Mouse (Mus musculus): ENCODE results near the gene Utrn. TPM values are rescaled to one million over a fixed set of nuclear protein-coding genes. Genes with fewer than 3 reads are reported as not detected.

The Utrn gene
- total RNA-seq (2012; rRNA removed) (0.42 and 1.1 TPM in 2 replicates), total RNA-seq (2014; rRNA removed) (0.46 and 0.67 TPM in 2 replicates), polyA plus RNA-seq (2012; ENCODE audit: insufficient read length, low read depth) (0.30 and 0.31 TPM in 2 replicates)

GRCm38 (mm10) chr10:12869029-12869671 lies at the start of gene Utrn:
Gene Utrn, minus strand, starts transcription at chr10:12869365.
- Histone ChIP-seq H3K4me1 (ENCODE audit: control insufficient read depth in 1 of 2, insufficient read depth in 2 of 2) (peaks cover 6 to 21% of the 10 kb centered on the region in 2 experiments; a peak in 2 of 4 replicates), H3K36me3 (replicated peaks in 1 of 2; ENCODE audit: control insufficient read depth in 1 of 2, insufficient read depth in 1 of 2, low read length in 1 of 2) (no peaks in the 10 kb centered on the region), H3K4me3 (replicated peaks in 1 of 3; ENCODE audit: low read depth in 2 of 3, low read length in 2 of 3, poor library complexity in 1 of 3) (peak within 1 kb of the TSS; percentile 57 to 66 (median 61)), H3K9ac (ENCODE audit: insufficient read depth, low read depth) (peak within 1 kb of the TSS; percentile 46), H3K4me2 (ENCODE audit: insufficient read depth, low read depth, poor library complexity, severe bottlenecking) (peak within 1 kb of the TSS; percentile 79), H3K27ac (ENCODE audit: insufficient read depth, low read depth) (no peak within 1 kb of the TSS), H3K27me3 (replicated peaks) (peaks cover 33% of the 10 kb centered on the region), H3K79me2 (replicated peaks; ENCODE audit: control insufficient read depth, extremely low read depth, insufficient read depth, poor library complexity, severe bottlenecking) (no peaks in the 10 kb centered on the region), H3K9me3 (replicated peaks; ENCODE audit: low read length) (no peaks in the 10 kb centered on the region)
- DNase-seq (ENCODE audit: extremely low read depth): peak; percentile 58
- in situ Hi-C loops (cut with MboI; ENCODE audit: low pct_ligation_motif_present, low pct_unique_long_range_greater_than_20kb, low sequenced_read_pairs) (no loop called here), dilution Hi-C loops (cut with MboI; ENCODE audit: extremely low pct_ligation_motif_present, extremely low pct_unique_long_range_greater_than_20kb, low sequenced_read_pairs) (no loop called here)
- TF ChIP-seq POLR2A (IDR thresholded peaks at IDR 0.05; ENCODE audit: low read depth, low read length) (peak; percentile 29; the same call in 1 of the 2 replicates), USF1 (IDR thresholded peaks at IDR 0.05; ENCODE audit: low read depth, low read length) (peak; percentile 46), ZNF384 (IDR thresholded peaks at IDR 0.05; ENCODE audit: low read depth, low read length) (0 out of 2 replicates have a peak, but pooled peaks have one; percentile 3), UBTF (IDR thresholded peaks at IDR 0.05; ENCODE audit: low read depth, low read length) (peak; percentile 72; the same call in 1 of the 2 replicates), MEF2A (IDR thresholded peaks at IDR 0.05; ENCODE audit: borderline replicate concordance, low read depth, low read length) (no peak), BHLHE40 (IDR thresholded peaks at IDR 0.05; ENCODE audit: low read depth, low read length) (no peak; the same call in 1 of the 2 replicates), MAX (IDR thresholded peaks at IDR 0.05; ENCODE audit: low read length) (peak; percentile 28; the same call in 1 of the 2 replicates), PAX5 (IDR thresholded peaks at IDR 0.05; ENCODE audit: low read length) (no peak), ZKSCAN1 (IDR thresholded peaks at IDR 0.05; ENCODE audit: borderline replicate concordance, low read depth, low read length) (peak; percentile 9; the same call in 1 of the 2 replicates), ELF1 (IDR thresholded peaks at IDR 0.05; ENCODE audit: low read depth, low read length) (0 out of 2 replicates have a peak, but pooled peaks have one; percentile 36), EP300 (IDR thresholded peaks at IDR 0.05; ENCODE audit: low read length) (no peak), CTCF (conservative IDR thresholded peaks at IDR 0.05 in 1 of 2, IDR thresholded peaks at IDR 0.05 in 1 of 2; ENCODE audit: low read depth in 2 of 2, low read length in 2 of 2) (no peak), GABPA (IDR thresholded peaks at IDR 0.05; ENCODE audit: insufficient replicate concordance, low read depth, low read length) (no peak)

DNA sequence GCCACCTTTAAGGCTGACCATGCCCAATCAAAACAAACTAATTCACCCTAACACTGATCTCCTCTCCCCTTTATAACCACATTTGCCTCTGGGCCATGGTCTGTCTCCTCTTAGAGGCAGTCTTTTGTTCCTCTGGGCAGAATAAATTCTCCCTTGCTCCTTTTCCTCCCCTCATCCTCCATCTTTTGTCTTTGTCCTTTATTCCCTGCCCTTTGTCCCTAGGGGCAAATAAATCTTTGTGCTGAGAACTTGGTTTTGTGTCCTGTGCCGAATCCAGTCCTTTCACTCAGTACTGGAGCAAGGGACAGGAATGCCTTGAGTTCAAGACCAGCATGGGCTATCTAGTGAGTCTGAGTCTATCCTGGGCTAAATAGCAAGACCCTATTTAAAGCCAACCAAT lies 48.5 kb upstream of the Utrn start:
- H3K36me3 ChIP-seq (replicated peaks in 1 of 2; ENCODE audit: control insufficient read depth in 1 of 2, insufficient read depth in 1 of 2, low read length in 1 of 2): peaks cover 0 to 2% of the 10 kb centered on the region in 2 experiments
- DNase-seq (ENCODE audit: extremely low read depth): no peak
- H3K27me3 ChIP-seq (replicated peaks): no peaks in the 10 kb centered on the region
- H3K9me3 ChIP-seq (replicated peaks; ENCODE audit: low read length): no peaks in the 10 kb centered on the region
- in situ Hi-C loops (cut with MboI; ENCODE audit: low pct_ligation_motif_present, low pct_unique_long_range_greater_than_20kb, low sequenced_read_pairs) (loop anchor here (25.0 kb wide), 1 partner anchor 230 kb away; no protein-coding TSS in a partner anchor), dilution Hi-C loops (cut with MboI; ENCODE audit: extremely low pct_ligation_motif_present, extremely low pct_unique_long_range_greater_than_20kb, low sequenced_read_pairs) (no loop called here)
- H3K9ac ChIP-seq (ENCODE audit: insufficient read depth, low read depth): no peak overlapping the region
- H3K4me3 ChIP-seq (replicated peaks in 1 of 3; ENCODE audit: low read depth in 2 of 3, low read length in 2 of 3, poor library complexity in 1 of 3): no peak overlapping the region
- H3K27ac ChIP-seq (ENCODE audit: insufficient read depth, low read depth): no peak overlapping the region
- TF ChIP-seq POLR2A (IDR thresholded peaks at IDR 0.05; ENCODE audit: low read depth, low read length) (no peak), POLR2AphosphoS2 (IDR thresholded peaks at IDR 0.05; ENCODE audit: low read depth, low read length) (no peak), SMC3 (IDR thresholded peaks at IDR 0.05; ENCODE audit: low read depth, low read length) (no peak), CHD1 (IDR thresholded peaks at IDR 0.05; ENCODE audit: low read depth, low read length) (no peak), CHD2 (IDR thresholded peaks at IDR 0.05; ENCODE audit: low read length) (no peak), ZKSCAN1 (IDR thresholded peaks at IDR 0.05; ENCODE audit: borderline replicate concordance, low read depth, low read length) (no peak), MYC (IDR thresholded peaks at IDR 0.05; ENCODE audit: low read depth, low read length) (no peak), EP300 (IDR thresholded peaks at IDR 0.05; ENCODE audit: low read length) (no peak), MEF2A (IDR thresholded peaks at IDR 0.05; ENCODE audit: borderline replicate concordance, low read depth, low read length) (no peak), RAD21 (IDR thresholded peaks at IDR 0.05; ENCODE audit: low read depth, low read length) (no peak), ETS1 (conservative IDR thresholded peaks at IDR 0.05; ENCODE audit: low read depth, low read length) (no peak), TBP (conservative IDR thresholded peaks at IDR 0.05; ENCODE audit: low read depth, low read length) (no peak), MAZ (IDR thresholded peaks at IDR 0.05; ENCODE audit: low read depth, low read length) (no peak), HCFC1 (IDR thresholded peaks at IDR 0.05; ENCODE audit: low read depth, low read length) (no peak), KAT2A (IDR thresholded peaks at IDR 0.05; ENCODE audit: insufficient replicate concordance, low read length) (no peak), E2F4 (IDR thresholded peaks at IDR 0.05; ENCODE audit: insufficient replicate concordance, low read depth, low read length) (no peak), CTCF (conservative IDR thresholded peaks at IDR 0.05 in 1 of 2, IDR thresholded peaks at IDR 0.05 in 1 of 2; ENCODE audit: low read depth in 2 of 2, low read length in 2 of 2) (no peak), ZC3H11A (IDR thresholded peaks at IDR 0.05; ENCODE audit: low read depth, low read length) (no peak), ZNF384 (IDR thresholded peaks at IDR 0.05; ENCODE audit: low read depth, low read length) (no peak), JUND (conservative IDR thresholded peaks at IDR 0.05; ENCODE audit: low read depth, low read length) (no peak)
- H3K4me2 ChIP-seq (ENCODE audit: insufficient read depth, low read depth, poor library complexity, severe bottlenecking): no peak overlapping the region
- H3K4me1 ChIP-seq (ENCODE audit: control insufficient read depth in 1 of 2, insufficient read depth in 2 of 2): peaks cover 6 to 12% of the 10 kb centered on the region in 2 experiments; a peak in 2 of 4 replicates
- no peaks in the 10 kb centered on the region for H3K79me2 ChIP-seq (replicated peaks; ENCODE audit: control insufficient read depth, extremely low read depth, insufficient read depth, poor library complexity, severe bottlenecking)
